Mouse (Mus musculus) neural tube, embryonic 10.5 days (tissue): Measurements from ENCODE around the gene Vmn1r113.
"Not testable (repeated sequence)": the region's sequence is repeated elsewhere in the genome, so short reads cannot be mapped to it uniquely, and the experiment has no call there.

Experiments
- DNase-seq: peaks from one replicate; pipeline ENCODE4 v3.0.0-alpha.2; 2017; ENCODE audit warnings: low spot score; ENCODE audit errors: extremely low spot score

Vmn1r113 gene

GRCm38 (mm10) chr7:20786985-20787384 is at the start of gene Vmn1r113:
Gene Vmn1r113, plus strand, starts transcription at chr7:20787285.
- DNase-seq, result not testable (repeated sequence)

DNA sequence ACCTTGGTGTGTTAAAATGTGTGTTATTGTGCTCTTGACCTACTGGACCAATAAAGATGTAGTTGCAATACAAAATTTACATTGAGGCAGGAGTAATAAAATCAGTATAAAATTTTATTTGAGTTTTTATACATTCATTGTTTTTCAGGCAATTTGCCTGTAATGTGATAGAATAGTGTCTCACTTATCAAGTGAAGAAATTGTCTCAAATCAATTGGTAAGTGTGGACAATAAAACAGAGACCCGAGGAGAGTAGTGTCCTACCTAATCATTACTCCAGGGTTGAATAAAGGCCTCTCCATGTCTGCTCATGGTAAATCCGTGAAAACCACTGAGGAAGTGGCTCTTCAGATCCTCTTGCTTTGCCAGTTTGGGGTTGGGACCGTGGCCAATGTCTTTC is 16.2 kb upstream of the Vmn1r113 start, which contains the start of gene Vmn1r112:
Gene Vmn1r112, plus strand, starts transcription at position 301 of the 400 bp plus-strand sequence.
- not testable (repeated sequence) for DNase-seq

- not testable (repeated sequence) for DNase-seq
Observed at GRCm38 (mm10) chr7:20812086-20812485, 25.0 kb downstream of the Vmn1r113 start, which contains the start of gene Vmn1r114. Gene Vmn1r114, minus strand, starts transcription at chr7:20812186.
